Mouse (Mus musculus) forebrain, embryonic 14.5 days (tissue): ENCODE measurements around the gene Drd1. TPM values are rescaled to one million over a fixed set of nuclear protein-coding genes. Genes with fewer than 3 reads are reported as not detected.

ENCODE experiments used
- ATAC-seq: fragments of 200-750 bp; cut with Nextera tagmentation; 2 replicates; pipeline ENCODE4 v1.8.0; 2017; ENCODE audit warnings: mild to moderate bottlenecking, moderate library complexity
- DNase-seq: peaks from one replicate; pipeline ENCODE4 v3.0.0-alpha.2; 2015; ENCODE audit warnings: low spot score
- H3K27ac ChIP-seq: fragments of 300-500 bp; sonication (generic); 2 replicates; pipeline ENCODE4 v1.5.1; 2014; ENCODE audit warnings: low read depth, mild to moderate bottlenecking, control low read depth, low read length, moderate library complexity
- H3K27me3 ChIP-seq: fragments of 300-500 bp; sonication (generic); replicated peaks from 2 replicates; pipeline ENCODE4 v1.6.1; 2014; ENCODE audit warnings: low read length, control low read depth, mixed read lengths; ENCODE audit not compliant: control insufficient read depth, insufficient read depth
- H3K36me3 ChIP-seq: fragments of 300-500 bp; sonication (generic); 2 replicates; pipeline ENCODE4 v1.6.1; 2014; ENCODE audit warnings: low read length, control low read depth; ENCODE audit not compliant: control insufficient read depth, insufficient read depth
- H3K4me1 ChIP-seq: fragments of 300-500 bp; sonication (generic); 2 replicates; pipeline ENCODE4 v1.6.1; 2014; ENCODE audit warnings: antibody characterized with exemption, low read length, control low read depth; ENCODE audit not compliant: control insufficient read depth, insufficient read depth
- H3K4me2 ChIP-seq: fragments of 300-500 bp; sonication (generic); 2 replicates; pipeline ENCODE4 v1.6.1; 2014; ENCODE audit warnings: mild to moderate bottlenecking, control low read depth, low read length
- H3K4me3 ChIP-seq: fragments of 300-500 bp; sonication (generic); 2 replicates; pipeline ENCODE4 v1.5.1; 2014; ENCODE audit warnings: low read depth, low read length, control low read depth
- H3K9ac ChIP-seq: fragments of 300-500 bp; sonication (generic); 2 replicates; pipeline ENCODE4 v1.6.1; 2014; ENCODE audit warnings: mild to moderate bottlenecking, low read length, control low read depth, moderate library complexity
- H3K9me3 ChIP-seq: fragments of 300-500 bp; sonication (generic); replicated peaks from 2 replicates; pipeline ENCODE4 v1.6.1; 2016; ENCODE audit warnings: low read length, control low read depth, mixed read lengths; ENCODE audit not compliant: control insufficient read depth
- WGBS: fragments of 180-500 bp; shearing (Covaris S2); extraction: QIAGEN DNeasy Blood & Tissue Kit; methylation state at CpG from one replicate; pipeline ENCODE4 v1.1.7; 2014; 5-methylcytosine and 5-hydroxymethylcytosine counted together
- polyA plus RNA-seq: library from polyadenylated mRNA; unstranded; fragments of >200 nt; fragmentation: Nextera tagmentation; extraction: Ambion mirVana; gene quantifications from 2 replicates; pipeline ENCODE4 v1.2.1, GENCODE M21; 2014

Gene Drd1
- polyA plus RNA-seq, 1 experiment from 2014 or later = 5.1 TPM

DNA sequence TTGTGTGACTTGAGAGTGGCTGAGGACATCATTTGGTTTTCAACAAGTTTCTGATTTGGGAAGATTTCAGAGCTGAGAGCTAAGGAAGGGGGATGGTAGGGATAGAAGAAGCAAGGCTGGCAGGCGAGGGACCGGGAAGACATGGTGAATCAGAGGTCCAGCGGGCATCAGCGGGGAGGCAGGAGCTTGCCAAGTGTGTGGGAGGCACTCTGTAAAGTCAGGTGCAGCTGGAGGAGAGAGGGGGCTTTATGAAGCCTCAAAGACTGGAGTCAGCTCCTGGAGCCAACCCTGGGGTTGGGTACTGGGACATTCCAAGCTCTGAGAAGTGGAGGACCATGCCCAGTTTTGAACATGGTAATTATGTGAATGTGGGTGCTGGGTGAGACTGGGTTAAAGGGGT lies 38.8 kb upstream of the Drd1 start:
- 93% methylated on average over 4 of the region's 4 CpGs for WGBS
- Histone ChIP-seq H3K4me1 (no peaks in the 10 kb centered on the region), H3K9me3 (no peaks in the 10 kb centered on the region), H3K9ac (no peak overlapping the region), H3K4me3 (no peak overlapping the region), H3K4me2 (no peak overlapping the region), H3K36me3 (peaks cover 81% of the 10 kb centered on the region), H3K27ac (no peak overlapping the region), H3K27me3 (no peaks in the 10 kb centered on the region)
- no peak for DNase-seq
- ATAC-seq = no peak

GRCm38 (mm10) chr13:54091719-54092118 lies 36.2 kb upstream of the Drd1 start:
- H3K4me3 ChIP-seq = no peak overlapping the region
- ATAC-seq (no peak), DNase-seq (no peak)
- H3K9ac ChIP-seq = no peak overlapping the region
- H3K4me1 ChIP-seq = no peaks in the 10 kb centered on the region
- no peaks in the 10 kb centered on the region for H3K9me3 ChIP-seq
- no peaks in the 10 kb centered on the region for H3K27me3 ChIP-seq
- H3K36me3 ChIP-seq = peaks cover 86% of the 10 kb centered on the region
- no peak overlapping the region for H3K27ac ChIP-seq
- WGBS = 83% methylated on average over 6 of the region's 6 CpGs
- no peak overlapping the region for H3K4me2 ChIP-seq

GRCm38 (mm10) chr13:54085266-54085665 lies 29.8 kb upstream of the Drd1 start:
- Histone ChIP-seq H3K4me2 (no peak overlapping the region), H3K27me3 (no peaks in the 10 kb centered on the region), H3K4me1 (no peaks in the 10 kb centered on the region), H3K9ac (no peak overlapping the region), H3K9me3 (no peaks in the 10 kb centered on the region), H3K27ac (no peak overlapping the region), H3K36me3 (peaks cover 47% of the 10 kb centered on the region), H3K4me3 (no peak overlapping the region)
- DNase-seq = no peak
- ATAC-seq = no peak
- 88% methylated on average over 18 of the region's 18 CpGs for WGBS

- H3K9me3 ChIP-seq = no peaks in the 10 kb centered on the region
- WGBS = 95% methylated on average over 5 of the region's 5 CpGs
- H3K27ac ChIP-seq = no peak overlapping the region
- no peak for DNase-seq
- H3K4me3 ChIP-seq = no peak overlapping the region
- ATAC-seq = no peak
- no peaks in the 10 kb centered on the region for H3K27me3 ChIP-seq
- no peak overlapping the region for H3K4me2 ChIP-seq
- H3K4me1 ChIP-seq = no peaks in the 10 kb centered on the region
- H3K9ac ChIP-seq = no peak overlapping the region
- peaks cover 45% of the 10 kb centered on the region for H3K36me3 ChIP-seq
Observed at GRCm38 (mm10) chr13:54084826-54085225, 29.3 kb upstream of the Drd1 start.

- peaks cover 38% of the 10 kb centered on the region for H3K36me3 ChIP-seq
- DNase-seq = no peak
- H3K27me3 ChIP-seq = no peaks in the 10 kb centered on the region
- no peaks in the 10 kb centered on the region for H3K4me1 ChIP-seq
- 60% methylated on average over 4 of the region's 4 CpGs for WGBS
- H3K4me3 ChIP-seq = no peak overlapping the region
- ATAC-seq = no peak
- no peaks in the 10 kb centered on the region for H3K9me3 ChIP-seq
- H3K27ac ChIP-seq = no peak overlapping the region
- no peak overlapping the region for H3K4me2 ChIP-seq
- H3K9ac ChIP-seq = no peak overlapping the region
Observed at GRCm38 (mm10) chr13:54084178-54084577, 28.7 kb upstream of the Drd1 start.

DNA sequence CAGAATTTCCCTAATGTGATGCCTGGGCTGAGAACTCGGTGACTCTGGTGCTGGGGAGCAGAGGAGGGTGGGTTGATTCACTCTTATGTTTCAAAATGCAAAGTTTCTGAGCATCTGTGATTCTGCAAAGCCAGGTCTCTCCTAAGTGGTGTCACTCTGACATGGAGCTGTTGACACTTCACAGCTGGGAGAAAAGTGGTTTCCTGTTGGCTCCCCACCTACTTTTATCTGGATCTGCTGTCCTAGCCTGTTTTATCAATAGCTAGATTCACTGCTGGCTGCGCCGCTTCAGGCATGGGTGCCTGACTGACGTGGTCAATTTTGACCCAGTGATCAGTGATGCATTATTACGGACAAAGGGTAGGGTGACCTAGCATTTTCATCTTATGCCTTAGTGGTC lies 27.4 kb upstream of the Drd1 start:
- DNase-seq (no peak), ATAC-seq (no peak)
- H3K36me3 ChIP-seq = peaks cover 26% of the 10 kb centered on the region
- no peaks in the 10 kb centered on the region for H3K27me3 ChIP-seq
- H3K4me2 ChIP-seq = no peak overlapping the region
- H3K4me3 ChIP-seq = no peak overlapping the region
- H3K9ac ChIP-seq = no peak overlapping the region
- 89% methylated on average over 5 of the region's 5 CpGs for WGBS
- no peak overlapping the region for H3K27ac ChIP-seq
- H3K9me3 ChIP-seq = no peaks in the 10 kb centered on the region
- H3K4me1 ChIP-seq = no peaks in the 10 kb centered on the region

DNA sequence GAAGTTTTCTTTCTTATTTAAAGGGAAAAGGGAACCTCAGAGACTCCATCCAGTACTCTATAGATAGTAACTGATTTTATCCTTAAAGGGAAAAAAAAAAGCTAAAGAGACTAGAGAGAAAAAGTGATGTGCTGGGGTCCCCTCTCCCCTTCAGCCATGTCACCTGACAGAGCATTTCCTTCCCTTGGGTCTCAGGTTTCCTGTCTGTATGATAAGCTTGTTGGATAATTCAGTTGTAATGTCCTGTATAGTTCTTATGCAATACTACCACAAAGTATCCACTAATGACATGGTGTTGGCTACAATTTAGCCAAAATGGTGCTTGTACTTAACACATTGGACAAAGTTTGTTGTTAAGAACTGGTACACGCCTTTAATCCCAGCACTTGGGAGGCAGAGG lies 25.3 kb upstream of the Drd1 start:
- peaks cover 13% of the 10 kb centered on the region for H3K36me3 ChIP-seq
- no peak overlapping the region for H3K4me2 ChIP-seq
- DNase-seq = no peak
- no peak for ATAC-seq
- no peaks in the 10 kb centered on the region for H3K4me1 ChIP-seq
- H3K9me3 ChIP-seq = no peaks in the 10 kb centered on the region
- no peaks in the 10 kb centered on the region for H3K27me3 ChIP-seq
- 94% methylated on average over 1 of the region's 1 CpGs for WGBS
- no peak overlapping the region for H3K9ac ChIP-seq
- no peak overlapping the region for H3K27ac ChIP-seq
- no peak overlapping the region for H3K4me3 ChIP-seq

DNA sequence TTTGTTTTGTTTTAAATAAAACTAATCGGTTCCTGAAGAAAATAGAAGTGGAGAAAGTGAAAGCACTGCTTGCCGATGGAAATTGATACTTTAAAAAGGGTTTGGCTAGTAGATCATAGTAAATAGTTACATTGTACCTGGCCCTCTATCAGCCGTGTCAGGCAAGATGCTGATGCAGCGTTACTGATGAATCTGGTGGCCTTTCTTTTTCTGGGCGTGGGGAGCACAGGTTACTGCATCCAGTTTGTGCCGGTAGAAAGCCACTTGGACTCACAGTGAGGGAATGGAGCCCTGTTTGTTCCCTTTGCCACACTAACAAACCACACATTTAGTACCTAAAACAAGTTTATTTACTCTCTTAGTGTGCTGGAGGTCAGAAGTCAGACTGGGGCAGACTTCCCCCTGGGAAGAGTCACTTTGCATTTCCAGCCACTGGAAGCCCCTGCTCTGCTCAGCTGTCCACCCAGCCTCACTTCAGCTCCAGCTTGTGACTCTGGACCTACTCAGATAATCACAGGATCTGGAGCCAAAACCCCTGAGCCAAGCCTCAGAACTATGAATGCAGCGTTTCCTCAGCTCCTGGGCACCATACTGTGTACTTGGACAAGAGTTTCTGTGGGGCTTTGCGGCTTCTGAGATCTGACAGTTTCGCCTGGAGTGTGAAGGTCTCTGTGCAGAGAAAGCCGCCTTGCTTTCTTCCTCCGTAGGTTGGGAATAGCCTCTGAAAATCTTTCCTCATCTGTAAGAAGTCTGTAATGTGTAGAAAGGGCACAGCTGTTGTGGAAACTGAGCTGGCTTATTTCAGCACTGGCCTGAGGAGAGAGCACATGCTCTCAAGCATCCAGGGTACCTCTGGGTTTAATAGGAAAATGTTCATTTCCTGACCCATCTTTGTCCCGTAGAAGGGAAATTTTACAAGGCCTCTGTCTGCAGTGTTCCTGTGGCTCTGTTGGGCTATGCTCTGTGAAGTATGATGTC lies 24.6 kb upstream of the Drd1 start:
- ATAC-seq = no peak
- Histone ChIP-seq H3K9me3 (no peaks in the 10 kb centered on the region), H3K9ac (no peak overlapping the region), H3K27me3 (no peaks in the 10 kb centered on the region), H3K4me1 (no peaks in the 10 kb centered on the region), H3K4me2 (no peak overlapping the region), H3K36me3 (peaks cover 6% of the 10 kb centered on the region; the same call in 1 of the 2 replicates), H3K27ac (no peak overlapping the region), H3K4me3 (no peak overlapping the region)
- 78% methylated on average over 12 of the region's 12 CpGs for WGBS
- DNase-seq = peak; percentile 26

GRCm38 (mm10) chr13:54077470-54078174 lies 22.1 kb upstream of the Drd1 start:
- no peaks in the 10 kb centered on the region for H3K9me3 ChIP-seq
- 0 out of 2 replicates have a peak, but pooled peaks cover 6% of the 10 kb centered on the region for H3K36me3 ChIP-seq
- 89% methylated on average over 11 of the region's 11 CpGs for WGBS
- ATAC-seq (no peak), DNase-seq (no peak)
- no peak overlapping the region for H3K9ac ChIP-seq
- H3K4me3 ChIP-seq = no peak overlapping the region
- H3K27me3 ChIP-seq = no peaks in the 10 kb centered on the region
- H3K4me1 ChIP-seq = peaks cover 5% of the 10 kb centered on the region; the same call in 1 of the 2 replicates
- no peak overlapping the region for H3K4me2 ChIP-seq
- H3K27ac ChIP-seq = no peak overlapping the region
